Mouse (Mus musculus): Measurements from ENCODE around the gene Mchr1. TPM values are rescaled to one million over a fixed set of nuclear protein-coding genes. Genes with fewer than 3 reads are reported as not detected.

Mchr1 gene
- not detected in 2 replicates for polyA plus RNA-seq (2012; ENCODE audit: insufficient read depth, insufficient read length, missing spikeins)

DNA sequence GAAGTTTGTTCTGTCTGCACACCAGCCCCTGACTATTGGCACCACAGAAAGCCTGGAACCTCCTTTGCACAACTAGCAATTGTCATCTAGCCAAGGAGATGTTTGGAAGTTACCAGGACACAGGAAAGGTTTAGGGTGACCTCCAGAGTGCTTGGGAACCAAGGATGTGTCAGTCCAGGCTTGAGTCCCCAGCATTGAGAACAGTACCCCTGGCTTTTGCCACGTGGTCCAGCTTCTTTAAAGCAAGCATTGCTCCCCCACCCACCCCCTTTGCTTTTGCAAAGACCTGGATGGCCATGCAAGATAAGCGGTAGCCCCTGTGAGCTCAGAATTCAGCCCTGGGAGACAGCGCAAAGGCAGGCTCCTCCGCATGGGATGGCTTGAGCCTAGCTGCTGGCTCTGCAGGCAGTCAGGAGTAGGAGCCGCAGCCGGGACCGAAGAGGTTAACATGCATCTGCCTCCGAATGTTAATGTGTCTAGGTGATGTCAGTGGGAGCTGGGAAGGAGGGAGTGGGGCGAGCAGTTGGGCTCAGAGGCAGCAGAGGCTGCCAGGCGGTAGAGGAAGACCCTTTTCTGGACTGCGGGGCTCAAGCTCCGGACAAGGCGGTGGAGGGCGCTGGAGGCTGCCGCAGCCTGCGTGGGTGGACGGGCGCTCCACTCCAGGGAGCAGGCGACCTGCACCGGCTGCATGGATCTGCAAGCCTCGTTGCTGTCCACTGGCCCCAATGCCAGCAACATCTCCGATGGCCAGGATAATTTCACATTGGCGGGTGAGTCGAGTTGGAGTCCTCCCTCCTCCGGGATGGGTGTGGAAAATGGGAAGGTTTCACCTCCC is at the start of gene Mchr1:
TSS of gene Mchr1 (plus strand) at position 414 of the 835 bp plus-strand sequence.
- Histone ChIP-seq H3K27ac (ENCODE audit: insufficient read depth, low read depth, low read length) (no peak within 1 kb of the TSS), H3K4me1 (ENCODE audit: control insufficient read depth, insufficient read depth, low read length) (peaks cover 7% of the 10 kb centered on the region), H3K4me3 (ENCODE audit: insufficient read depth, low read length) (no peak within 1 kb of the TSS)
- TF ChIP-seq CTCF (IDR thresholded peaks at IDR 0.05; ENCODE audit: low read depth, low read length) (no peak), POLR2A (IDR thresholded peaks at IDR 0.05; ENCODE audit: borderline replicate concordance, low read depth, low read length) (no peak)

DNA sequence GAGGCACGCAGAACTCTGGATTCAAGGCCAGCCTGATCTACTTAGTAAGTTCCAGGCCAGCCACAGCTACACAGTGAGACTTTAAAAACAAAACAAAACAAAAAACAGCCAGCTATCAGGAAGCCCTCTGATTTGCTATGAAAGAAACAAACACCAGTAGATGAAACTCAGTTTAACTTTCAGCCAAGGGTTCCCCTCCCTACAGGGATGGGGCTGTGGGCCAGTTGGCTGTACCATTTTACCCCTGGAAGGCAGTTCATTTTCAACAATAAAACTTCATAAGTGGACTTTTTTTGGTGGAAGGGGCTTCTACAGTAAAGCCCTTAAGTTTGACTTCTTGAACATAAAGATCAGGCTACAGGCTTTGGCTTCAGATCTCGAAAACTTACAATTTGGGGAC is 46.2 kb upstream of the Mchr1 start:
- TF ChIP-seq CTCF (IDR thresholded peaks at IDR 0.05; ENCODE audit: low read depth, low read length) = no peak
- no peak for TF ChIP-seq POLR2A (IDR thresholded peaks at IDR 0.05; ENCODE audit: borderline replicate concordance, low read depth, low read length)
- 0 out of 2 replicates have a peak overlapping the region, but pooled peaks have one; percentile 3 for H3K4me3 ChIP-seq (ENCODE audit: insufficient read depth, low read length)
- no peak overlapping the region for H3K27ac ChIP-seq (ENCODE audit: insufficient read depth, low read depth, low read length)
- H3K4me1 ChIP-seq (ENCODE audit: control insufficient read depth, insufficient read depth, low read length) = peaks cover 33% of the 10 kb centered on the region

GRCm38 (mm10) chr15:81190011-81190629 is 45.2 kb upstream of the Mchr1 start:
- 0 out of 2 replicates have a peak overlapping the region, but pooled peaks have one; percentile 9 for H3K27ac ChIP-seq (ENCODE audit: insufficient read depth, low read depth, low read length)
- TF ChIP-seq CTCF (IDR thresholded peaks at IDR 0.05; ENCODE audit: low read depth, low read length) = no peak
- TF ChIP-seq POLR2A (IDR thresholded peaks at IDR 0.05; ENCODE audit: borderline replicate concordance, low read depth, low read length) = no peak
- H3K4me3 ChIP-seq (ENCODE audit: insufficient read depth, low read length) = peak overlapping the region; percentile 99
- peaks cover 34% of the 10 kb centered on the region for H3K4me1 ChIP-seq (ENCODE audit: control insufficient read depth, insufficient read depth, low read length)

DNA sequence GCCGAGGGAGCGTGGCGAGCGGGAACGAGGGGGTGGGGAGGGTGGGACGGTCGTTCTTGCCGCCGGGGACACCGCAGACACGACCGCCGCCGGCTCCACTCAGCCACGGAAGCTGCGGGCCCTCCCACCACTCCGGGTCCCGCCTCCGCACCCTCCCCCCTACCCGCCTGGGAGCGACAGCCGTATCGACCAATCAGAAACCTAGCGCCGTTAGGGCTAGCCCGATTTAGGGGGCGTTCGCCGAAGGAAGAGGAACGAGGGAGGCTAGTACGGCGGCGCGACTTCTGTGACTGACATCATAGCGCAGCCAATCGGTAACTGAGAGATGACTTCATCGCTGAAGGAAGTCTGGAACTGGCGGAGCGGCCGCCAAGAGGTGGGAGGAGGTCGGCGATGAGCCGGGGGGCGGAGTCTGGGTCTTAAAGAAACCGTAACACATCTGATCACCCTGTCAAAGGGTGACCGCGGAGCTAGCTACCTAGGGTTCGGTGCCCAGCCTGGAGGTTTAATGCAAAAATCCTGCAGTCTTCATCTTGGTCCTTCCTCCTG is 44.6 kb upstream of the Mchr1 start, which contains the start of gene Mrtfa:
TSS of gene Mrtfa (minus strand) at position 128 of the 549 bp plus-strand sequence.
- no peak for TF ChIP-seq CTCF (IDR thresholded peaks at IDR 0.05; ENCODE audit: low read depth, low read length)
- no peak for TF ChIP-seq POLR2A (IDR thresholded peaks at IDR 0.05; ENCODE audit: borderline replicate concordance, low read depth, low read length)
- Histone ChIP-seq H3K4me3 (ENCODE audit: insufficient read depth, low read length) (peak within 1 kb of the TSS; percentile 99), H3K27ac (ENCODE audit: insufficient read depth, low read depth, low read length) (peak within 1 kb of the TSS; percentile 28; the same call in 1 of the 2 replicates), H3K4me1 (ENCODE audit: control insufficient read depth, insufficient read depth, low read length) (peaks cover 34% of the 10 kb centered on the region)

DNA sequence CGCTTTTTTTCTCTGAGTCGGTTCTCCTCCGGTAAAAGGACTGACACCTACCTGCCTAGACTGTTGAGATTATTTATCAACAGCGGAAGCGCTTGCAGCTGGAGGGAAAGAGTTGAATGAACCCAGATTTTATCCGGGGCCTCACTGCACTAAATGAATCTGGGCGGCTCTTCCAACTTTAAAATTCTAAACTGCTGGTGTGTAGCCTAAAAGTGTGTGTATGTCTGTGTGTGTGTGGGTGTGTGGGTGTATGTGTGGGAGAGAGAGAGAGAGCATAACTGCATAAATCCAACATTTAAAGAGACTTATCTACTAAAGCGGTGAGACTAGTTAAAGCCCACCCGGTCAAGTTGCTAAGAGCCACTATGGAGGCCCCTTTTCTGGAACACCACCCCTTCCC is 44.0 kb upstream of the Mchr1 start:
- peaks cover 32% of the 10 kb centered on the region for H3K4me1 ChIP-seq (ENCODE audit: control insufficient read depth, insufficient read depth, low read length)
- peak overlapping the region; percentile 72 for H3K4me3 ChIP-seq (ENCODE audit: insufficient read depth, low read length)
- no peak for TF ChIP-seq POLR2A (IDR thresholded peaks at IDR 0.05; ENCODE audit: borderline replicate concordance, low read depth, low read length)
- no peak for TF ChIP-seq CTCF (IDR thresholded peaks at IDR 0.05; ENCODE audit: low read depth, low read length)
- H3K27ac ChIP-seq (ENCODE audit: insufficient read depth, low read depth, low read length) = peak overlapping the region; percentile 28; the same call in 1 of the 2 replicates

DNA sequence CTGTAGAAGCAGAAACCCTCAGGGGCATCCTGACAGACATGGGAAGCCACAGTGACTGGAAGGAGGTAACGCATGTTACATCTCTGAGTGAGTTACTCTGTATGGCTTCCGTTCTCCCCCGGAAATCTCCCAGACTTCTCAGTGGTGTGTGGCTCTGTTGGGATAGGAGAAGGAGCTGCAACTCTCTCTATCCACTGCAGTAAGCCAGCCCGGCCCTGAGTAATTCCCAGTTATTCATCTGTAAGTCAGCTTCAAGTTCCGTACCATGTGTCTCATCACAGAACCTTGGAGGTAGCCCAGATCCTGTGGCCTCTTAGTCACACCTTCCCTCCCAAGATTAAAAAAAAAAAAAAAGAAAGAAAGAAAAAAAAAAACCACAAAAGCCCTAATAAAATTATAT is 43.0 kb upstream of the Mchr1 start:
- H3K4me1 ChIP-seq (ENCODE audit: control insufficient read depth, insufficient read depth, low read length) = peaks cover 33% of the 10 kb centered on the region
- H3K4me3 ChIP-seq (ENCODE audit: insufficient read depth, low read length) = no peak overlapping the region
- TF ChIP-seq CTCF (IDR thresholded peaks at IDR 0.05; ENCODE audit: low read depth, low read length) (no peak), POLR2A (IDR thresholded peaks at IDR 0.05; ENCODE audit: borderline replicate concordance, low read depth, low read length) (no peak)
- no peak overlapping the region for H3K27ac ChIP-seq (ENCODE audit: insufficient read depth, low read depth, low read length)

GRCm38 (mm10) chr15:81192858-81193257 is 42.4 kb upstream of the Mchr1 start:
- peaks cover 32% of the 10 kb centered on the region for H3K4me1 ChIP-seq (ENCODE audit: control insufficient read depth, insufficient read depth, low read length)
- no peak overlapping the region for H3K4me3 ChIP-seq (ENCODE audit: insufficient read depth, low read length)
- TF ChIP-seq POLR2A (IDR thresholded peaks at IDR 0.05; ENCODE audit: borderline replicate concordance, low read depth, low read length) = no peak
- no peak for TF ChIP-seq CTCF (IDR thresholded peaks at IDR 0.05; ENCODE audit: low read depth, low read length)
- H3K27ac ChIP-seq (ENCODE audit: insufficient read depth, low read depth, low read length) = no peak overlapping the region

GRCm38 (mm10) chr15:81194791-81195190 is 40.5 kb upstream of the Mchr1 start:
- Histone ChIP-seq H3K4me1 (ENCODE audit: control insufficient read depth, insufficient read depth, low read length) (peaks cover 26% of the 10 kb centered on the region), H3K27ac (ENCODE audit: insufficient read depth, low read depth, low read length) (no peak overlapping the region), H3K4me3 (ENCODE audit: insufficient read depth, low read length) (no peak overlapping the region)
- TF ChIP-seq POLR2A (IDR thresholded peaks at IDR 0.05; ENCODE audit: borderline replicate concordance, low read depth, low read length) (no peak), CTCF (IDR thresholded peaks at IDR 0.05; ENCODE audit: low read depth, low read length) (no peak)

GRCm38 (mm10) chr15:81195447-81195846 is 39.9 kb upstream of the Mchr1 start:
- TF ChIP-seq POLR2A (IDR thresholded peaks at IDR 0.05; ENCODE audit: borderline replicate concordance, low read depth, low read length) (no peak), CTCF (IDR thresholded peaks at IDR 0.05; ENCODE audit: low read depth, low read length) (no peak)
- peaks cover 26% of the 10 kb centered on the region for H3K4me1 ChIP-seq (ENCODE audit: control insufficient read depth, insufficient read depth, low read length)
- H3K27ac ChIP-seq (ENCODE audit: insufficient read depth, low read depth, low read length) = no peak overlapping the region
- no peak overlapping the region for H3K4me3 ChIP-seq (ENCODE audit: insufficient read depth, low read length)

Data from bone marrow macrophage, adult 2 months (primary cell).